ENCODE assay signal across 34 mouse cellular contexts in the genomic region with DNA sequence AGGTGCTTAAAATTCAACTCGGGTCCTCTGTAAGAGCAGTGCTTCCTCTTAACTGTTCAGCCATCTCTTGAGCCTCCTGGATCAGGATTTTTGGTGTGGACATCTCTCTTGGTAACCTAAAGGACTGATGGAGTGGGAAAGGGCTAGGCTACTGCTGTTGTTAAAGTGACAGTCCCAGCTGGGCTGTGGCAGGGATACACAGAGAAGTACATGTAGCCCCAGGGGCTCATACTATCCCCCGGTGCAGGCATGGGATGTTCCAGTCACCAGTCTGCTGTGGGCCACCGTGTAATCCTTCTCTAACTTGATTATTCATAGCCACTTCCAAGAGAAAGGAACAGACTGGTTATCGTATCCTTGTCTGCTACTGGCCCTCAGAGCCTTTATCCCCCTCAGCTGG. TPM values are rescaled to one million over a fixed set of nuclear protein-coding genes. Genes with fewer than 3 reads are reported as not detected.
"Had no signal": no experiment of that assay in that cellular context is flagged by ENCODE, and none has a peak within 500 bp of the region (broad histone marks: within the 10 kb centered on the region; RNA-seq: fewer than 3 reads in every experiment).

No protein-coding gene starts in this region.

- H3K27me3 ChIP-seq: heart, embryonic 15.5 days; hindbrain, embryonic 12.5 days; kidney, embryonic 15.5 days; limb, embryonic 13.5 days; limb, embryonic 15.5 days had no signal

- H3K4me2 ChIP-seq: heart, embryonic 11.5 days; heart, embryonic 13.5 days; heart, embryonic 15.5 days; hindbrain, embryonic 12.5 days; hindbrain, embryonic 14.5 days; kidney, embryonic 15.5 days; limb, embryonic 13.5 days; limb, embryonic 15.5 days had no signal

- H3K36me3 ChIP-seq: heart, embryonic 13.5 days; heart, embryonic 15.5 days; hindbrain, embryonic 12.5 days; kidney, embryonic 15.5 days; limb, embryonic 13.5 days; limb, embryonic 15.5 days had no signal

- H3K4me1 ChIP-seq: heart, embryonic 13.5 days; heart, embryonic 15.5 days; limb, embryonic 13.5 days; limb, embryonic 15.5 days had no signal

- DNase-seq: forebrain, postnatal 0 days; gastrocnemius, postnatal 14 days; gastrocnemius, postnatal 36 days; heart, adult 11 months; heart, adult 2 months; heart, postnatal 14 days; heart, postnatal 36 days; kidney, adult 11 months; kidney, adult 2 months; kidney, adult 9 months; kidney, postnatal 14 days; kidney, postnatal 36 days; layer of hippocampus, adult 9-11 months; layer of hippocampus, postnatal 36 days had no signal

- H3K27ac ChIP-seq: heart, adult 2 months; heart, embryonic 13.5 days; heart, embryonic 15.5 days; hindbrain, embryonic 12.5 days; hindbrain, embryonic 14.5 days; kidney, embryonic 15.5 days; kidney, postnatal 0 days; limb, embryonic 13.5 days; limb, embryonic 15.5 days had no signal

- H3K9ac ChIP-seq: forebrain, postnatal 0 days; heart, embryonic 13.5 days; heart, embryonic 15.5 days; hindbrain, embryonic 12.5 days; hindbrain, embryonic 14.5 days; kidney, embryonic 15.5 days; limb, embryonic 13.5 days; limb, embryonic 15.5 days had no signal

- H3K9me3 ChIP-seq: heart, embryonic 13.5 days; heart, embryonic 15.5 days; hindbrain, embryonic 12.5 days; kidney, embryonic 15.5 days; limb, embryonic 13.5 days; limb, embryonic 15.5 days had no signal

- H3K4me3 ChIP-seq: heart, adult 2 months; heart, embryonic 13.5 days; heart, embryonic 15.5 days; hindbrain, embryonic 12.5 days; kidney, embryonic 15.5 days; limb, embryonic 13.5 days; limb, embryonic 15.5 days had no signal

- ATAC-seq: forebrain, postnatal 0 days; hindbrain, embryonic 16.5 days; intestine, embryonic 16.5 days had no signal

RNA-seq across cellular contexts. Expression of gene Opalin, which starts 20.1 kb away (rescaled TPM):
- total RNA-seq: forebrain, postnatal 0 days; gastrocnemius, adult 18-20 months; gastrocnemius, adult 8-10 months; gastrocnemius, postnatal 14 days; gastrocnemius, postnatal 36 days; heart, adult 2 months; heart, postnatal 14 days; heart, postnatal 36 days; hematopoietic stem cell, adult 5-6 weeks; liver, adult 2 months had no signal
- polyA plus RNA-seq: forebrain, postnatal 0 days; gonadal fat pad, adult 2 months; heart, adult 2 months; heart, embryonic 15.5 days; heart, postnatal 0 days; hindbrain, embryonic 12.5 days; hindbrain, embryonic 14.5 days; hindbrain, embryonic 16.5 days; intestine, embryonic 14.5 days; intestine, embryonic 16.5 days; kidney, adult 2 months; kidney, embryonic 15.5 days; kidney, postnatal 0 days; large intestine, adult 2 months; limb, embryonic 11.5 days; limb, embryonic 13.5 days; limb, embryonic 15.5 days; liver, adult 2 months had no signal
